Mouse (Mus musculus) ES-Bruce4 (cell line): ENCODE results near the gene Tnnc2. TPM values are rescaled to one million over a fixed set of nuclear protein-coding genes. Genes with fewer than 3 reads are reported as not detected.

Experiments
- H3K27ac ChIP-seq: 2 replicates; pipeline ENCODE4 v1.5.1; 2012; ENCODE audit warnings: low read length, inconsistent platforms; ENCODE audit not compliant: insufficient read depth
- H3K27me3 ChIP-seq: 2 replicates; pipeline ENCODE4 v1.6.1; 2012; ENCODE audit warnings: mild to moderate bottlenecking, low read length, inconsistent platforms; ENCODE audit not compliant: control insufficient read depth, poor library complexity, insufficient read depth, severe bottlenecking
- H3K36me3 ChIP-seq: 2 replicates; pipeline ENCODE4 v1.6.1; 2012; ENCODE audit warnings: inconsistent platforms, mild to moderate bottlenecking, low read length, moderate library complexity; ENCODE audit not compliant: control insufficient read depth, poor library complexity, insufficient read depth, severe bottlenecking
- H3K4me1 ChIP-seq: one replicate; pipeline ENCODE4 v1.8.1; 2011; ENCODE audit warnings: low read length; ENCODE audit not compliant: control insufficient read depth, insufficient read depth
- H3K4me3 ChIP-seq: 2 replicates; pipeline ENCODE4 v1.5.1; 2011; ENCODE audit warnings: low read depth, mild to moderate bottlenecking, low read length
- H3K9ac ChIP-seq: 2 replicates; pipeline ENCODE4 v1.6.1; 2012; ENCODE audit warnings: low read depth, mild to moderate bottlenecking, inconsistent platforms; ENCODE audit not compliant: poor library complexity, severe bottlenecking
- H3K9me3 ChIP-seq: replicated peaks from 2 replicates; pipeline ENCODE4 v1.6.1; 2012; ENCODE audit warnings: mild to moderate bottlenecking, low read length, inconsistent platforms; ENCODE audit not compliant: control insufficient read depth, poor library complexity, insufficient read depth, severe bottlenecking
- CTCF ChIP-seq: IDR thresholded peaks from one replicate; pipeline ENCODE4 v1.8.1; 2011; ENCODE audit warnings: low read depth, low read length
- EP300 ChIP-seq: IDR thresholded peaks from 2 replicates; pipeline ENCODE4 v1.6.1; 2011; ENCODE audit warnings: low read depth, low read length; ENCODE audit not compliant: insufficient read depth
- POLR2A ChIP-seq: IDR thresholded peaks from one replicate; pipeline ENCODE4 v1.8.1; 2011; ENCODE audit warnings: low read length; ENCODE audit not compliant: insufficient read depth
- polyA plus RNA-seq: library from polyadenylated mRNA; stranded (reverse); fragments of >200 nt; gene quantifications from 2 replicates; pipeline ENCODE4 v1.2.4, GENCODE M21; 2011; ENCODE audit warnings: low read depth; ENCODE audit not compliant: missing spikeins, insufficient read depth, insufficient read length

The Tnnc2 gene
- polyA plus RNA-seq, 1 experiment, result 0.88 TPM

GRCm38 (mm10) chr2:164787032-164787431, 7.3 kb upstream of the Tnnc2 start:
- TF ChIP-seq CTCF (no peak), EP300 (no peak), POLR2A (no peak)

GRCm38 (mm10) chr2:164786388-164786885, 6.7 kb upstream of the Tnnc2 start:
- TF ChIP-seq EP300 (no peak), CTCF (no peak), POLR2A (no peak)
- Histone ChIP-seq H3K9ac (peak overlapping the region; percentile 82), H3K36me3 (no peaks in the 10 kb centered on the region), H3K4me3 (peak overlapping the region; percentile 86), H3K9me3 (no peaks in the 10 kb centered on the region), H3K4me1 (peaks cover 13% of the 10 kb centered on the region), H3K27me3 (no peaks in the 10 kb centered on the region), H3K27ac (no peak overlapping the region)

More at GRCm38 (mm10) chr2:164787032-164787431, 7.3 kb upstream of the Tnnc2 start:
- no peaks in the 10 kb centered on the region for H3K36me3 ChIP-seq
- H3K27me3 ChIP-seq, result no peaks in the 10 kb centered on the region
- H3K9ac ChIP-seq, result no peak overlapping the region
- no peak overlapping the region for H3K27ac ChIP-seq
- peaks cover 13% of the 10 kb centered on the region for H3K4me1 ChIP-seq
- H3K4me3 ChIP-seq, result no peak overlapping the region
- no peaks in the 10 kb centered on the region for H3K9me3 ChIP-seq

- Histone ChIP-seq H3K4me1 (peaks cover 13% of the 10 kb centered on the region), H3K4me3 (peak within 1 kb of the TSS; percentile 86), H3K27ac (no peak within 1 kb of the TSS), H3K27me3 (no peaks in the 10 kb centered on the region), H3K9ac (peak within 1 kb of the TSS; percentile 82), H3K9me3 (no peaks in the 10 kb centered on the region), H3K36me3 (no peaks in the 10 kb centered on the region)
- TF ChIP-seq POLR2A, result peak; percentile 15
- TF ChIP-seq EP300, result no peak
Measured at GRCm38 (mm10) chr2:164785481-164786387, 6.0 kb upstream of the Tnnc2 start, which contains the start of gene Snx21. TSS of gene Snx21 (plus strand) at chr2:164785823.

- no peaks in the 10 kb centered on the region for H3K36me3 ChIP-seq
- H3K9ac ChIP-seq, result peak overlapping the region; percentile 82
- no peak overlapping the region for H3K27ac ChIP-seq
- peak overlapping the region; percentile 86 for H3K4me3 ChIP-seq
- no peaks in the 10 kb centered on the region for H3K27me3 ChIP-seq
- no peak for TF ChIP-seq POLR2A
- no peak for TF ChIP-seq EP300
- TF ChIP-seq CTCF, result no peak
- H3K4me1 ChIP-seq, result peaks cover 10% of the 10 kb centered on the region
- H3K9me3 ChIP-seq, result no peaks in the 10 kb centered on the region
Measured at GRCm38 (mm10) chr2:164784869-164785420, 5.2 kb upstream of the Tnnc2 start.

GRCm38 (mm10) chr2:164783926-164784581, 4.3 kb upstream of the Tnnc2 start:
- Histone ChIP-seq H3K9ac (no peak overlapping the region), H3K4me1 (peaks cover 9% of the 10 kb centered on the region), H3K27me3 (no peaks in the 10 kb centered on the region), H3K9me3 (no peaks in the 10 kb centered on the region), H3K27ac (no peak overlapping the region), H3K4me3 (no peak overlapping the region), H3K36me3 (no peaks in the 10 kb centered on the region)
- TF ChIP-seq CTCF (peak; percentile 13), EP300 (no peak)
